Mouse (Mus musculus): ENCODE measurements at regions not wholly inside any gene's neighbourhood (a gene's known extent, or its start where the extent isn't known, plus 50 kb on each side); places are given as distances from the start of the nearest gene placed in this dataset.
A peak's percentile ranks its signal among the peaks of the same experiment; 100 is the strongest.

DNA sequence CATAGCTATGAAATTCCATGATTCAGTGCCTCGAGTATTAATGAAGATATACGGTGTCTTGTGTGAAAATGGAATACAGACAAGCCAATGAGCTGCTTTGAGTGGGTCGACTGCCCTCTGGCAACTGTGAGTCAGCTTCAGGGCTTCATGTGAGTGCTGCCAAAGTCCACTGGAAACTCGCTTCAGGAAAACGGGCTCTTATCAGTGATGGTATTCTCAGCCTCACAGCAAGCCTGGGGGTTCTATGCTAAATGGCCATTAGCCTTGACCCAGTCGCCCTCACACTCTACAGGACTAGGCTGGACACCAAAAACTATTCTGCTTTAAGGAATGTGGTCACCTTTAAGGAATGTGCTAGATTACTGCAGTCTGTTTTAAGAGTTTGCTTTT lies 477.8 kb downstream of the Efnb2 start:
- no peak for DNase-seq (ENCODE audit: low spot score in 2 of 2)

DNA sequence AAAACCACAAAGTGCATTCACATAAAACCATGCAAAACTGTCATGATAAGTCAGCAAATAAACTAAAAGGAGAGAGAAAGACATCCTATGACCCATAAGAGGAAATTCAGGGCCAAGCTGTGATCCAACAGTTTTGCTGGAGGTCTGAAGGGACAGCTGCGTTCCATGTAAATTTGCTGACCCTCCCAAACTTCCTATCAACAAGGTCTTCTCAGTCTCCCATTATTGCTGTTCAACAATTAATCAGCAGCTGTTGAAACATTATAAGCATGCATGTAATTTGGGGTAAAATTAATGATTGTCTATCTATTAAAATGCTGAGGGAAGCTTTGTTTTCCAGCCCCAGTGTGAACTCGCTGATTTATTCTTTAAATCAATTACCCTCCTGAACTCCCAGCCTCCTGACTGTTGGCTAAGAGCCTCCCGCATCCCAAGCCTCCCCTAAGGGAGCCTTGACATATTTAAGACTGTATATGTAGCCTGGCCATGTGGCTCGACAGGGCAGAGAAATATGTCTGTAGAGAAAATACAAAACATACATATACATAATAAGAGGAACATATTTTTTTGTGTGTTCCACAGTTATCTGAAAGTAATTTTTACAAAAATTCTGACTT lies 478.3 kb downstream of the Efnb2 start:
- no peak for DNase-seq (ENCODE audit: low spot score in 2 of 2)

DNA sequence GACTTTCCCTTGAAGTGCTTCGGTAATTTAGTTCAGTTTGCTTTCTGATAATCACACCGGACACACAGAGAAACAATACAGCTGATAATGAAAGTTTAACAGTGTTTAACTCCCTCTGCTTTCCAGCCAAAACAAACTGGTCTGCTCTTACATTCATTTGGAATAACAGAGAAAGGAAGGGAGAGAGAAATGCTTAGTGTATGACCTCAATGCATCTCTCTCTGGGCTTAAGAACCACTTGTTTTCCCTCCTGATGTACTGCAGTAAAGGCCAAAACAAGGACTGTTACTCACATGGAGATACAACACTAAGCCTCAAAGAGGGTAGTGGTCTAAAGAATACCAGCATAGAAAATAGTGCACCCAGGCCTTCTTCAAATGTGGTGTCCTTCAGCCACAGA lies 478.9 kb downstream of the Efnb2 start:
- no peak for DNase-seq (ENCODE audit: low spot score in 2 of 2)

DNA sequence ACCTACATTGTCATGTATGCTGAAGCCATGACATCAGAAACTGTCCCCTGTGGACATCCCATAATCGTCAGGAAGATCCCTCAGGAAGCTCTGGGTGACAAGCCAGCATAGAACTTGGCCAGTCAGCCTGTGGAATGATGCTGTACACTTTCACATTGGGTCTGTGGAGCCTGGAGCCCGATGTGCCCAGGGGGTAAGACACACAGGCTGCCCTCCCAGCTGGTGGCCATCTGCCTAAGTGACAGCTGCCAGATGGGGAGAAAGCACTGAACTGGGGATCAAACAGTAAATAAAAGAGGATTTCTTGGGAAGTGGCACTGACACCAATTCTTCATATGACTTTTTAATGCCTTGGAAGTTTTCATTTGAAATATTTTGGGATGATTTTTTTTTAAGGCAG lies 486.8 kb downstream of the Efnb2 start:
- no peak for DNase-seq (ENCODE audit: low spot score in 2 of 2)

DNA sequence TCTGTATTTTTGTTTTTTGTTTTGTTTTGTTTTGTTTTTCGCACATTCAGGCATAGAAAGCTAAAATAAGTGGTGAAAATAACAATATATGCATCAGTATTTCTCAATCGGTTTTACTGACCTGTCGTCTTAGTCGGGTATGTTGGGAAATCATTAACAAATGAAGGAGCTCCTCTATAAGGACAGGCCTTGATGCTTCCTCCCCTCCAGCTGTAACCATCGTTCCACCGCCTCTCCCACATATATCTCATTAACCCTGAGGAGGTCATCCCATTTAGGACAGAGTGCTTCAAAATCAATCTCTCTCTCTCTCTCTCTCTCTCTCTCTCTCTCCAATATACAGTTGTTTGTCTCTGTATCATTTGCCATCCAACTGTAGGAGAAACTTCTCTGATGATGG lies 492.4 kb downstream of the Efnb2 start:
- DNase-seq (ENCODE audit: low spot score in 2 of 2), result no peak

DNA sequence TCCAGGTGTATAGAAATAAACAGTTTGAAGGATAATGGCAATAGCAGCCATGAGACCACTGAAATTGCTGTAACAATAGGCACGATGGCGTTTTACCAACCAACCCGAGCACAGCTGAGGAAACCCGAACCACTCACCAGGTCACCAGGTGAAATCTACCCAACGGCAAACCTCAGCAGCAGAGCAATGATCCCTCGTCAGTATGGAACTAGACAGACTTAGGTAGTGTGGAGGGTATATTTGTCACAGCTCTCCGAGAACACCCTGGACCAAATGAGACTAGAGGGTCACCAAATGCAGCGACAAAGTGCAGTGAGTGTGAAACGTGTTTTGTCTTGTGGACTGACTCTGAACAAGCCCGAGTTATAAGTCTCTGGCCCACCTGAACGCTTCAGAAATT lies 492.8 kb downstream of the Efnb2 start:
- DNase-seq (ENCODE audit: low spot score in 2 of 2), result no peak

DNA sequence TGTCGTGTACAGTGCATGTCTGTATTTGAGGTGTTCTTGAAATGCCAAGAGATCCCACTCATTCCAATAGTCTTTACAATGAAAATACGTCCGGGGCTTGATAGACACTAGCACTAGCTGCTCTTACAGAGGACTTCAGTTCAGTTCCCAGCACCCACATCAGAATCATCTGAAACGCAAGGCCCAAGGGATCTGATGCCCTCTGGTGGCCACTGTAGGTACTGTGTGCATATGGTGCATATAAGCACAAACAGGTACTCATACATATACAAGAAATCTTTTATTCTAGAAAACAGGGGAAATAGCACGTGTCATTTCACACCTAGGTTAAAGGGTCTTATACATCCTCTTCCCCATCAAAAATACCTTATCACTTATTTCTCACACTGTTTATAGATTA lies 513.5 kb downstream of the Efnb2 start:
- no peak for DNase-seq (ENCODE audit: low spot score in 2 of 2)

DNA sequence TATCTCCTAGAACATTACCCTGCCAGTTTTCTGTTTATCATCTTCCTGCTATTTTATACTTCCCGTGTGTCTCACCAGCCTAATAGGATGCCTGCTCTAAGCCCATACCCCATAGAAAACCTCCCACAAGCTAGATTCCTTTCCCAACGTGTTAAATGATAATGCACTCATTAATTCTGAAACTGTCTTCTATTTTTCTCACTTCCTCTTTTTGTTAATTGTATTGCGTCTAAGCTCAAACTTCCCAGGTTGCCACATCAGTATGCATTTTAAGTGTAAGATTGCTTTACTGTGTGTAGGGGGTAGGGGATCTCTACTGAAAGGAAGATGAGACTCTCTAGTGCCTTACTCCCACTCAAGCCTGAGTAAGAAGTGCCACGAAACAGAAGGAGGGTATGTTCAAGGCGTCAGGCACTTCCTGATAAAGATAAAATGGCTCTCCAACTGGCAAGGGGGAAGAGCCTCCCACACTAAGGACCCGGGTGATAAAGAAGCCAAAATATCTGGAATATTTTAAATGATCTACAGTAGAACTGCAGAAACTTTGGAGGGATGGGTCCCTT lies 518.0 kb downstream of the Efnb2 start:
- peak; percentile 23 to 32 for DNase-seq (ENCODE audit: low spot score in 2 of 2)

DNA sequence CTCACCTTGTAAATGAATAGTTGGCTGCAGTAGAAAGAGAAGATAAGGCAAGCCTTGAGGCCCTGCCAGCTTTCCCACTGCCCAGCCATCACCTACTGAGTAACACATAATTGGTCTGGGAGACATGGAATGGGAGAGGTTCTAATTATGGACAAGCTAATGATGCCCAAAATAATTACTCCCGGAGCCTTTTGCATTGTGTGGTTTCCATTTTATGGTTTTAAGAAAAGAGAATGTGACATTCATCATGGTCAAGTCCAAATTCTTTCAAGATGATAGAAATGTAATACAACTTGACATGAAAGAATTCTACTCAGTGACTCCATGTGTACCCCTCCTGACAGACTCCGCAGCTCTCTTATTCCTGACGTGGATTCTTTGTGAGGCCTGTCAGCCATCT lies 518.6 kb downstream of the Efnb2 start:
- DNase-seq (ENCODE audit: low spot score in 2 of 2), result no peak

DNA sequence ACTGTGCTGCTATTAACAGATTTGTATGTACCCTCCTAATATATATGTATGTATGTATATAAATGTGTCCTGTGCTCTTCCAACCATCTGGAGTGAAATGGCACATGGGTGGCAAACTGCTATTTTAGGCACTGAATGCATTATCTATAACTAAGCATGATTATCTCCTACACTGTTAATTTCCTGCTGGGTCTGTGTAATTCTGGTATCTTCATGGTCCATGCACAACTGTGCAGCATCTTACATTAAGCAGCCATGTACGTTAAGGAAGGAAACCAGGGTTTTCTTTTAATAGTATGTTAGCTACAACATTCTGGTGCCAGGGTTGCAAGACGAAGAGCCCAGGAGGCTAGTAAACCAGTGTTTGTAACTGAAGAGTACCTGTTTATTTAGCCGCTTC lies 521.3 kb downstream of the Efnb2 start:
- no peak for DNase-seq (ENCODE audit: low spot score in 2 of 2)

DNA sequence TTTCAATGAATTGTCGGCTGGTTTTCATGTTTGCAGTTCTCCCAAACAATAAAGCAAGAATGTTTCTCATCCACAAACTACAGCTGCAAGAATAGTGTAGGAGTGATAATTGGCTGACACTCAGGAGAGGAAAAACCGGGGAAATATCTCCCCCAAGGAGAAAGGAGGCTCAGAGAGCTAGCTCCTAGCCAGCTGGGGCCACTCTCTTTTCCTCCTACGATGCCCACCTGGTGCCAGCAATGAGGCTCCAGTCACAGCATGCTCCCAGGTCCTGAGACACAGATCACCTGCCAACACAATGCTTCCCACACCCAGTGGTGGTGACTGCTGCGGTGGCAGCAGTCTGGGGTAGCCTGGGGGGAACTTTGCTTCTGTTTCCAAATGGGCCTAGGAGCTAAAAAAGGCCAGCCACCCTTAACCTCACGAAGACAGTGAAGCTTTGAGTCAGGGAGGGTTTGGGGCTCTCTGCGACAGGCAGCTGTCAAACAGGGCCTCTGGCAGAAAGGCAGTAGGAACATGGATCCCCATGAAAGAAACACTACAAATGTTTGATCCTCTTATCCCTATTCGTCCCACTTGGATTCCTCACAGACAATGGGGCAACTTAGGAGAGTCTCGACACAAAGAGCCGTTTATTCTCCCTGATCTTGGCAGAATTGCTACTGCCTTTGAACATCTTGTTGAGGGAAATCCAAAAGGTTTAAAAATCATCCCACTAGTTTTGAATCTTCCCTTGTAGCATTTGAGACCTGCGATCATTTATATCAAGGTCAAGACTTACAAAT lies 527.8 kb downstream of the Efnb2 start:
- DNase-seq (ENCODE audit: low spot score in 2 of 2), result peak in 1 of 2 experiments; percentile 20

DNA sequence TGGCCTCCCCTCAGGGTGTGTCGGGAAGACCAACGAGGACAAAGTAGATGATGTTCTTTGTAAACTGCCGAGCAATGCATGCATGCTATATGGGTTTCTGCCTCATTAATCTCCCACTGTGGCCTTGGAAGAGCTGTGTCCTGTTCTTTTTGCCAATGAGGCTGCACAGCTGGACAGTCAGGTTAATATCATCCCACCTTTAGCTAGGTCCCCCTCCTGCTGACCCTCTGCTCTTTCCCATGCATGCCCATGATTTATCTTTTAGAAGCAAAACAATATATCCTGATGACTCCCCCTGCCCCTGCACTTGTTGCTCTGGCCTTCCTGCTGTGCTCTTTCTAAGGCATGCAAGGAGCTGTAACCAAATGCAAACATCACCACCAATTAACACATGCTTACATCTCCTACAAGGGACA lies 529.1 kb downstream of the Efnb2 start:
- no peak for DNase-seq (ENCODE audit: low spot score in 2 of 2)

DNA sequence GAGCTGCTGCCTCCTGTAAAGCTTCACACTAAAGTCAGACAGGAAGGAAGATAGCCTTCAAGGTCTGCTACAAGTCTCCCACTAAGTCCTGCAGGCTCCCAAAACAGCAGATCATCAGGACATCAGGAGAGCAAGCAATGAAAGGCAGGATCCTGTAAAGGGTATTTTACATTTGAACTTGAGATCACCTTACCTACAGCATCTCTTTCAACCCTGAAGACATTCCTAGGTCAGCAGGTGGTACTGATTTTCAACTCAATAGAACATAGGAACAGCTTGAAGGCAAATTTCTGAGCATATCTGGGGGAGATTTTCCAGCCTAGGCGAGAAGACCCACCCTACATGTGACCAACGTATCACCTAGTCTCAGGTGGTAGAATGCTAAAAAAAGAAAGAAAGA lies 530.2 kb downstream of the Efnb2 start:
- no peak for DNase-seq (ENCODE audit: low spot score in 2 of 2)

DNA sequence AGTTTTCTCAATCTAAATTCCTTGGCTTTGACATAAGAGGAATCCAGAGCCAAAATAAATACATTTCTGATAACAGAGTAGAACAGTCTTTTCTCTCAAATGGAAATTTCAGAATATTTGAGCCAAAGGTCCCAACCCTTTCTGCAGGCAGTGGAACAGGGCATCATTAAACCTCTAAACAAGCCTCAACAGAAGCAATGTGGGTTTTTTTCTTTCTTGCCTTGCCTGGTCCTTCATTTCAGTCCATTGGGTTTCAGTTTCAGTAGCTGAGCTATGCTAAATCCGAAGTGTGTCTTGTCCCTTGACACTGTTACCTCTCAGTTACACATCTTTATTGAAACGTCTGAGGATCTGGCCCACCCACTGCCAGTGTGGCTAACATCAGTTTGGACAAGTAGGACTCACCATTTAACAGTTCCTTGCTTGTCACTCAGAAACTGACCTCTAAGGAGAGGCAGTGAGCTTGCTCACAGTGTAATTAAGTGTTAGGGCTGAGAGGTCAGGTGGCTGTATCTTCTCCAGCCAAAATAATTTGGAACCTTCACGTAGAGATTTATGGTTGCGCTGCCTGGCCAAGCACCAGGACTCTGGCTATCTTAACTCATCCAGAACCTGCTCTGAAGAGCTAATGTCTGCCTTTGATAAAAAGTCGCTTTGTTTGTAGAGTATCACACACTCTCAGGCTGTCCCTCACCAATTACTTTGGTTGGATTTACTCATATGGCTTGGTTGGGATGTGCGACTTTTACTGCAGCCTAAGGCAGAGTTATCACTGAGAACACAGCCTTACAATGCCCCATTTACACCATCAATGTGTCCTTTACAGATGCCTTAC lies 545.2 kb downstream of the Efnb2 start:
- no peak for DNase-seq (ENCODE audit: low spot score in 2 of 2)

DNA sequence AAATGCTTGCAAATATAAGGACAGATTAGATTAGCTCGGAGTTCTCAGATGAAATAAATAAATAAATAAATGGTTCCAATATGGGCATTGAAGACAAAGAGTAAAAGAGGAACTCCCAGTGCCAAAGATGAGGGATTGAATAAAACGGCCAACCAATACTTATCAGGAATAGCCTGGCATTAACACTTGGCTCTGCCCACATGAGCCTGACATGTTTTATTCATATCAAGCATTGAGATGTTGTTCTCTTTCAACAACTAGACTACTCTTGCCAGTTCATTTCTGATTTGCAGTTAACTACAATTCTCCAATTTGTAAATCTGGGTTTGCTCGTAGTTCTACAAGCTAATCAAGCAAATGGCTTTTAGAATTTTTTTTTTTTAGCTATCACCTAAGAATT lies 546.4 kb downstream of the Efnb2 start:
- DNase-seq (ENCODE audit: low spot score in 2 of 2), result no peak

DNA sequence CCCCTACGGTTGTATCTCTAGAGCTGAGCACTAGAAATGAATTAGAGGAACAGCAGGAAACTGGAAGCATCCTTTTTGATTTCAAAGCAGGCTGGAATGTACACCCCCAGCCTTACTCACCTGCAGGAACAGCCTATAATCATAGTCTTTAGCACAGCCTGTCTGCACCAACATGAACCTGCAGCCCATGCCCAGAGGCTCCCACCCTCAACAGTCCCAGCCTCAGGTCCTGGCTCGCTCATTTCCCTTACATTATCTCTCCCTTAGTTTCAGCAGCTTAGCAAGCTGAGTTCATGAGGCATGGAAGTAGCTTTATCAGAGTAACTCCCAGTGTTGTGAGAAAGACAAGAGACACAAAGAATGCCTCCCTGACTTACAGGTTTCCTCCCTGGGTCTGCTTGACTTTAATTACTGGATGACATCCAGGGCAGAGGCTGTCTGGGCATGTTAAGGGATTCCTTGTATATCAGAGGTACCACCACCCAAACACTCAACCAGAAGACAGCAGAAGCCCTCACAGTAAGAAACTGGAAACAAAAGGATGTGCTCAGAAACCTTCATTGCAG lies 551.2 kb downstream of the Efnb2 start:
- DNase-seq (ENCODE audit: low spot score in 2 of 2), result no peak

DNA sequence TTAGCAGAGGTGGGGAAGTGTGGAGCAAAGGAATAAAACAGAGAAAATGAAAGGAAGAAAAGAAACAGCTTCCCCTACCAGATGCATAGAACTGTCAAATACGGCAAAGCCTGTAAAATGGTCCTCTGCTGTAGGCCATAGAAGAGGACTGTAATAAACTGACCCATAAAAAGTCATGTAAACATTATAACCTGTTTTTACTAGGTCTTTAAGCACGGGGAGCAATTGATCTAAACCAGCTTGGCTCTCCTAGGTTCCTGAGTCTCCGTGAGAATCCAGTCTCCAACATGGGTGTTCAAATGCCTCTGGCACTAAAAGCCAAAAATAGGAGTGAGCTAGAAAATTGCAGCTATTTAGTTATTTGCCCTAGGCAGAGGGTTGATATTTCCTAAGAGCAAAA lies 557.5 kb downstream of the Efnb2 start:
- no peak for DNase-seq (ENCODE audit: low spot score in 2 of 2)

DNA sequence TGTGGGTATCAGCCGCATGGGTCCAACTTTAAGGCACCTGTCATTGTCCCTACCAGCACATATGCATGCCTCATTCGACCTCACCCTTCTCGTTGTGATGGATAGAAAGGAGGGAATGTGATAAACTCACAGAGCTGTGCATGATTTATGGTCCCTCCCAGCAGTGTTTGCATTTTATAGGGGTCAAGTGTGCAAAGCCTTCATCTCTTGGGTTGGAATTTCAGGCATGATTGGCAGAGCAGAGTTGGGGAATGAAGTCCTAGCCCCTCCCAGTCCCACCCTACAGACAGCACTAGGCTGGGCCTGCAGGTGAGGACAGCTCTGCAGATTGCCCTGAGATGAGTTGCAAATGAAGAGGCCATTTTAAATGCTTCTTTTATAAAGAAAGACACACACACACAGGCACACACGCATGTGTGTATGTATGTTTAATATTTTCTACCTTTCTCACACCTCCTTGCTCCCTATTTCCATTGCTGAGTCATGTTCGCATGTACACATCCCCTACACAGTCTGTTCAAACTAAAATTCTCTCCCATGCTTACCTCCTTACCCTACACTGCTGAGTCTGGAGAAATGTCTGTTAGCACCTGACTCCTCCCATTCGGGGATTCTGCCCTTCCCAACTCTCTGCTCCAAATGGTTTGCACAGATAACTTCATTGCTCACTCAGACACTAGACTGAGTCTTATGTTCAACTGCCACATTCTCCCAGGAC lies 558.9 kb downstream of the Efnb2 start:
- DNase-seq (ENCODE audit: low spot score in 2 of 2), result no peak

DNA sequence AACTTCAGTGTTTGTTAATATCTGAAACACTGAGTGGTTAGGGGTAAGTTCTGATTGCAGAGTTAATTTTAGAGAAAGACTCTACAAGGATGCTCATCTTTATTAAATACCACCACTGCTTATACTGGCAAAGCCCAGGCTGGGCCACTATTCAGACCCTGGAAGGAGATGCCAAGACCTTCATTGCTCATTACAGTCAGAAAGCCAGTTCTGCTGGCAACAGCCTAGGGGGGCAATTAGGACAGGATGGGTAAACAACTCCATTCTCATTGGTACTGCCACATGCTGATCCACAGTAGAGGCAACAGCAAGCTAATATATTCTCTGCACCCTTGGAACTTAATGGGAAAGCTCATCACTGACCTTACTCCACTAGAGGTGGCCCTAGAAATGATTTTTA lies 568.5 kb downstream of the Efnb2 start:
- DNase-seq (ENCODE audit: low spot score in 2 of 2), result no peak

DNA sequence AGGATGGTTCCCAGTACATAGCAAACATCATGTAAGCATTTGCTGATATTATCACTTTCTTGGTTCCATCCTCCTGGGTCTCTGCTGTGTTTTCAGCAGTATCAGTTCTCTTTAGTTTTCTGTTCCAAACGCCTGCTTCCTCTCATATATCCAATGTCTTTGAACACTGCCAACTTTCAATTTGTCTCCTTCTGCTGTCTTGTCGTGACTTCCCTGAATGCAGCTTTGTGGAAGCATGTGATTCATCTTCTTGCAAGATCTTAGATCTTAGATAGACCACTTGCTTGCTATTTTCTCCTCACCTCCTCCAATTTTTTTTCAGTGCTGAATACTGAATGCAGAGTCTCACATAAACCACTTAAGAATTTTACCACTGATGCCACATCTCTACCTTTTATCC lies 576.4 kb downstream of the Efnb2 start:
- DNase-seq (ENCODE audit: low spot score in 2 of 2), result peak; percentile 24 to 62

DNA sequence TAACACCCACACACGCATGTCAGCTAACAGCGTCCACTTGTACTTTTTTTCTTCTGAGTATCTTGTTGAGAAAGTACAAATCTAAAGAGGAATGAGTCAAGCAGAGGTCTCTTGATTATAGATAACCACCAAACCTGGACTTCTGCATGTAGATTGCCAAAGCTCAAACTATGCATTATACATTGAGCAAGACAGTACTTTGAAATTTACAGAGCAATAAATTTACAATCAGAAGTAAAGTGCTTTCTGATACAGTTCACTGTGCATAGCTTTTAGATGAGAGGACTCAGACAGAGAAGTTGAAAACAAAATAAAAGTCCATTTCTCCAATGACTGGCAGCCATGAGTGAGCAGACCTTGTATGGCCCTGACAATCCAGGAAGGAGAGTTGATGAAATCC lies 597.0 kb downstream of the Efnb2 start:
- no peak for DNase-seq (ENCODE audit: low spot score in 2 of 2)
